Mouse (Mus musculus): ENCODE results near the gene Prkcz. TPM values are rescaled to one million over a fixed set of nuclear protein-coding genes. Genes with fewer than 3 reads are reported as not detected.
"Not testable (repeated sequence)": the region's sequence is repeated elsewhere in the genome, so short reads cannot be mapped to it uniquely, and the experiment has no call there.

The Prkcz gene
- polyA plus RNA-seq, 1 experiment from 2014 or later, result 45.4 TPM

GRCm38 (mm10) chr4:155328385-155328784 lies 32.8 kb downstream of the Prkcz start:
- WGBS, result 92% methylated on average over 11 of the region's 11 CpGs
- H3K27me3 ChIP-seq (replicated peaks; ENCODE audit: control insufficient read depth, insufficient read depth, low read length), result not testable (repeated sequence)

GRCm38 (mm10) chr4:155325773-155326172 lies 35.4 kb downstream of the Prkcz start:
- 68% methylated on average over 5 of the region's 5 CpGs for WGBS
- Histone ChIP-seq H3K27me3 (replicated peaks; ENCODE audit: control insufficient read depth, insufficient read depth, low read length) (no peaks in the 10 kb centered on the region), H3K9me3 (replicated peaks; ENCODE audit: control insufficient read depth, low read length) (no peaks in the 10 kb centered on the region), H3K36me3 (ENCODE audit: control insufficient read depth, insufficient read depth, low read length) (no peaks in the 10 kb centered on the region), H3K27ac (ENCODE audit: low read depth, low read length) (no peak overlapping the region), H3K4me1 (ENCODE audit: control insufficient read depth, insufficient read depth, low read length) (peaks cover 4% of the 10 kb centered on the region; the same call in 1 of the 2 replicates), H3K4me2 (ENCODE audit: low read length) (no peak overlapping the region), H3K9ac (ENCODE audit: low read length) (no peak overlapping the region), H3K4me3 (ENCODE audit: low read depth, low read length) (no peak overlapping the region)
- ATAC-seq, result no peak
- DNase-seq (ENCODE audit: low spot score), result no peak

More at GRCm38 (mm10) chr4:155328385-155328784, 32.8 kb downstream of the Prkcz start:
- not testable (repeated sequence) for H3K4me2 ChIP-seq (ENCODE audit: low read length); ATAC-seq; H3K4me3 ChIP-seq (ENCODE audit: low read depth, low read length); H3K36me3 ChIP-seq (ENCODE audit: control insufficient read depth, insufficient read depth, low read length); H3K9ac ChIP-seq (ENCODE audit: low read length); H3K27ac ChIP-seq (ENCODE audit: low read depth, low read length); DNase-seq (ENCODE audit: low spot score); H3K9me3 ChIP-seq (replicated peaks; ENCODE audit: control insufficient read depth, low read length); H3K4me1 ChIP-seq (ENCODE audit: control insufficient read depth, insufficient read depth, low read length)

- H3K27me3 ChIP-seq (replicated peaks; ENCODE audit: control insufficient read depth, insufficient read depth, low read length), result no peaks in the 10 kb centered on the region
- ATAC-seq (no peak), DNase-seq (ENCODE audit: low spot score) (no peak)
- no peaks in the 10 kb centered on the region for H3K9me3 ChIP-seq (replicated peaks; ENCODE audit: control insufficient read depth, low read length)
- H3K27ac ChIP-seq (ENCODE audit: low read depth, low read length), result no peak overlapping the region
- no peak overlapping the region for H3K4me3 ChIP-seq (ENCODE audit: low read depth, low read length)
- H3K4me2 ChIP-seq (ENCODE audit: low read length), result no peak overlapping the region
- H3K4me1 ChIP-seq (ENCODE audit: control insufficient read depth, insufficient read depth, low read length), result peaks cover 5% of the 10 kb centered on the region; the same call in 1 of the 2 replicates
- H3K36me3 ChIP-seq (ENCODE audit: control insufficient read depth, insufficient read depth, low read length), result no peaks in the 10 kb centered on the region
- H3K9ac ChIP-seq (ENCODE audit: low read length), result no peak overlapping the region
- WGBS, result 84% methylated on average over 8 of the region's 8 CpGs
These were observed 36.6 kb downstream of the Prkcz start for GRCm38 (mm10) chr4:155324511-155324910.

GRCm38 (mm10) chr4:155323081-155323795 lies 37.9 kb downstream of the Prkcz start:
- H3K9me3 ChIP-seq (replicated peaks; ENCODE audit: control insufficient read depth, low read length), result no peaks in the 10 kb centered on the region
- H3K9ac ChIP-seq (ENCODE audit: low read length), result no peak overlapping the region
- no peak overlapping the region for H3K27ac ChIP-seq (ENCODE audit: low read depth, low read length)
- no peaks in the 10 kb centered on the region for H3K27me3 ChIP-seq (replicated peaks; ENCODE audit: control insufficient read depth, insufficient read depth, low read length)
- no peak overlapping the region for H3K4me2 ChIP-seq (ENCODE audit: low read length)
- no peak for DNase-seq (ENCODE audit: low spot score)
- no peak overlapping the region for H3K4me3 ChIP-seq (ENCODE audit: low read depth, low read length)
- H3K4me1 ChIP-seq (ENCODE audit: control insufficient read depth, insufficient read depth, low read length), result peaks cover 5% of the 10 kb centered on the region; the same call in 1 of the 2 replicates
- no peak for ATAC-seq
- WGBS, result 90% methylated on average over 3 of the region's 3 CpGs
- H3K36me3 ChIP-seq (ENCODE audit: control insufficient read depth, insufficient read depth, low read length), result no peaks in the 10 kb centered on the region

- H3K9me3 ChIP-seq (replicated peaks; ENCODE audit: control insufficient read depth, low read length), result no peaks in the 10 kb centered on the region
- peak overlapping the region; percentile 58 for H3K9ac ChIP-seq (ENCODE audit: low read length)
- DNase-seq (ENCODE audit: low spot score), result peak; percentile 90
- ATAC-seq, result peak; percentile 89
- WGBS, result 49% methylated on average over 15 of the region's 15 CpGs
- peak overlapping the region; percentile 28; the same call in 1 of the 2 replicates for H3K4me2 ChIP-seq (ENCODE audit: low read length)
- no peak overlapping the region for H3K4me3 ChIP-seq (ENCODE audit: low read depth, low read length)
- peaks cover 5% of the 10 kb centered on the region; the same call in 1 of the 2 replicates for H3K4me1 ChIP-seq (ENCODE audit: control insufficient read depth, insufficient read depth, low read length)
- no peaks in the 10 kb centered on the region for H3K27me3 ChIP-seq (replicated peaks; ENCODE audit: control insufficient read depth, insufficient read depth, low read length)
- H3K27ac ChIP-seq (ENCODE audit: low read depth, low read length), result peak overlapping the region; percentile 65
- no peaks in the 10 kb centered on the region for H3K36me3 ChIP-seq (ENCODE audit: control insufficient read depth, insufficient read depth, low read length)
These were observed 40.6 kb downstream of the Prkcz start for GRCm38 (mm10) chr4:155320281-155321244.

GRCm38 (mm10) chr4:155318266-155318665 lies 42.9 kb downstream of the Prkcz start:
- no peak for DNase-seq (ENCODE audit: low spot score)
- H3K27ac ChIP-seq (ENCODE audit: low read depth, low read length), result no peak overlapping the region
- H3K4me2 ChIP-seq (ENCODE audit: low read length), result no peak overlapping the region
- no peak overlapping the region for H3K4me3 ChIP-seq (ENCODE audit: low read depth, low read length)
- 45% methylated on average over 2 of the region's 2 CpGs for WGBS
- ATAC-seq, result no peak
- H3K4me1 ChIP-seq (ENCODE audit: control insufficient read depth, insufficient read depth, low read length), result peaks cover 5% of the 10 kb centered on the region; the same call in 1 of the 2 replicates
- H3K27me3 ChIP-seq (replicated peaks; ENCODE audit: control insufficient read depth, insufficient read depth, low read length), result no peaks in the 10 kb centered on the region
- H3K9ac ChIP-seq (ENCODE audit: low read length), result no peak overlapping the region
- no peaks in the 10 kb centered on the region for H3K36me3 ChIP-seq (ENCODE audit: control insufficient read depth, insufficient read depth, low read length)
- H3K9me3 ChIP-seq (replicated peaks; ENCODE audit: control insufficient read depth, low read length), result no peaks in the 10 kb centered on the region

- DNase-seq (ENCODE audit: low spot score), result no peak
- Histone ChIP-seq H3K9ac (ENCODE audit: low read length) (no peak overlapping the region), H3K4me1 (ENCODE audit: control insufficient read depth, insufficient read depth, low read length) (no peaks in the 10 kb centered on the region), H3K27me3 (replicated peaks; ENCODE audit: control insufficient read depth, insufficient read depth, low read length) (no peaks in the 10 kb centered on the region), H3K36me3 (ENCODE audit: control insufficient read depth, insufficient read depth, low read length) (no peaks in the 10 kb centered on the region), H3K9me3 (replicated peaks; ENCODE audit: control insufficient read depth, low read length) (no peaks in the 10 kb centered on the region), H3K4me2 (ENCODE audit: low read length) (no peak overlapping the region), H3K4me3 (ENCODE audit: low read depth, low read length) (no peak overlapping the region), H3K27ac (ENCODE audit: low read depth, low read length) (no peak overlapping the region)
- no peak for ATAC-seq
- WGBS, result 92% methylated on average over 3 of the region's 3 CpGs
These were observed 46.1 kb downstream of the Prkcz start for GRCm38 (mm10) chr4:155315031-155315430.

GRCm38 (mm10) chr4:155308679-155309078 lies 52.5 kb downstream of the Prkcz start:
- 89% methylated on average over 12 of the region's 12 CpGs for WGBS
- no peak overlapping the region for H3K4me3 ChIP-seq (ENCODE audit: low read depth, low read length)
- H3K9ac ChIP-seq (ENCODE audit: low read length), result no peak overlapping the region
- no peak for DNase-seq (ENCODE audit: low spot score)
- no peak overlapping the region for H3K4me2 ChIP-seq (ENCODE audit: low read length)
- no peaks in the 10 kb centered on the region for H3K9me3 ChIP-seq (replicated peaks; ENCODE audit: control insufficient read depth, low read length)
- H3K4me1 ChIP-seq (ENCODE audit: control insufficient read depth, insufficient read depth, low read length), result peaks cover 29% of the 10 kb centered on the region
- ATAC-seq, result no peak
- H3K27me3 ChIP-seq (replicated peaks; ENCODE audit: control insufficient read depth, insufficient read depth, low read length), result no peaks in the 10 kb centered on the region
- no peak overlapping the region for H3K27ac ChIP-seq (ENCODE audit: low read depth, low read length)
- H3K36me3 ChIP-seq (ENCODE audit: control insufficient read depth, insufficient read depth, low read length), result no peaks in the 10 kb centered on the region

Measured in forebrain, embryonic 14.5 days (tissue).